Mouse (Mus musculus): Measurements from ENCODE around the gene Faim2. TPM values are rescaled to one million over a fixed set of nuclear protein-coding genes. Genes with fewer than 3 reads are reported as not detected.

Faim2 gene
- 0.84 and 1.6 TPM in 2 replicates for polyA plus RNA-seq (2012; rRNA removed; ENCODE audit: low replicate concordance)

DNA sequence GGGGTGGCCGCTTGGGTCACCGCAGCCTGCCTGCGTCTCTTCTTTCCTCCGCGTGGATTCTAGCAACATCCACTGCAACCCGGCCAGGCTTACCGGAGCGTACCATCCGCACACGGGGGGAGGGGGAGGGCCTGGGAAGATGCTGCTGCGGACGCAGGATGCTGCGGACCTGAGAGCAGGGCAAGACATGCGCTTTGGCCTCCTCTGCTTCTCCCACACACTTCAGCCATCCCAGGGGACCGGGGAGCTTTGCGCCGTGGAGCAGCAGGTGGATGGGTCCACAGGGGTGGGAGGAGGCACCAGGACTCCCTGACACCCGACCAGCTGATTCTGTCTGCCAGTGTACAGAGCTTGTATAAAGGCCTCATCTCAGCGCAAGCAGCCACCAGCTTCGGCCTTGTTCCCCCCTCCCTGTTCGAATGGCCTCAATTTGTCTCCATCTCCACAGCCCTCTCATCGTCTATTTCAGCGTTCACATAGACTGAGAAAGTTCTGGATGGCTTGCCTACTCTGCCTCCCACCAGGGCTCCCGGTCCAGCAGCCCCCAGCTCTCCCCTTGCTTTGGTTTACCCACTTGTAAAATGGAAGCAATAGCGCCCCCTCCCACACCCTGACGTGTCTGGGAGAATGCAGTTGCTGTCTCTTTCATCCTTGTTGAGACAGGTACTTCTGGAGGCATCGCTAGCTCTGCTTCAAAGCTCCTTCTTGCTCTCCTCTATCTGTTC is at the start of gene Faim2:
Faim2 (minus strand) TSS at position 537 of the 725 bp plus-strand sequence.

DNA sequence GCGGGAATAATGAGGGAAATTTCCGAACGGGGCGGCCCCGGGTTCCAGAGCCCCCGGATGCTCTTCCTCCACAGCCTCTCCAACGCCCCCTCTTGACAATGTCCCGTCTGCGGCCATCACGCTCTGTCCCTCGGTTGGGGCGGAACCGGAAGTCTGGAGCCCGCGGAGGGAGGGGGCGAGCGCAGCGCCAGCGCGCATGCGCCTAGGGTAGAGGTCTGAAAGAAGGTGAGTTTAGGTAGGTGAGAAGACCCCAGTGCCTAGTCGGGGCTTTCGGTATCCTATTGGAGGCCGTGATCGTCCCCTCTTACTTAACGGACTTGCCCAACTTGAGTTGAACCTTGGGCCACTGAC is 53.4 kb downstream of the Faim2 start, which contains the start of gene Bcdin3d:
Bcdin3d (minus strand) TSS at position 155 of the 351 bp plus-strand sequence.

DNA sequence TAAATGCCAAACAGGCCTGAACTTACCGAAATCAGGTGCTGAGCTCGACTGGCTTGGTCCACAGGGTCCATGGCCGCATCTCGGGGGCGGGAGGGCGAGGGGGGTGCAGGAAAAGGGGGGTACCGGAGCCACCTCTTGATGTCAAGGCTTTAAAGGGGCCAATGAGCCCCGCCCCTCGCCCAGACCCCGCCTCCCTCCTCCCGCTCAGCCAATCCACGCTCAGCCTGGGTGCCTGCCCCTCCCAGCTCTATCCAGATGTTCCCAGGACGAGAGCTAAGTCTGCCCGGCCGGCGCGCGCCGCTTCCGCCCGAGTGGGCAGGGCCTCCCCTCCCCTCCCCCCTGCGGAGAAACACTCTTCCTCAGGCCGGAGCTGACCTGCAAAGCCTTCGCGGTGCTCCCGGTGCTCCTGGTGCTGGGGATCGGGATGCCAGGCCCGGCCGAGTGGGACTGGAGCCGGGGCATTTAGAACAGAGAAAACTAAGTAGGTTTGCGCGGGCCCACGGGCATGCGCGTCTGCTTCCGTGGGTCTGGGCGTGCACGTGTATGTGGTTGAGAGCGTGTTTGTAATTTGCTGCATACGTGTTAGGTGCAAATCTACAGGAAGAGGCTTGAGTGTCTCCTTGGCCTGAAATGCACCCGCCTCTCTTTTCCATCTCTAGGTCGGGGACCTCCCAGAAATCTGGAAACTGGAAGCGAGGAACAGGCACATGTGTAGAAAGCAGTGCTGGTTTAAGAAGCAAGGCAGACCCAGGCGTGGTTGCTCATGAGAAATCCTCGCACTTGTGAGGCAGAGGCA is 70.2 kb downstream of the Faim2 start, which contains the start of gene Nckap5l:
Nckap5l (minus strand) TSS at position 143 of the 796 bp plus-strand sequence.

Other genes starting within 250 kb of the Faim2 start
- 17.7 and 23.6 TPM in 2 replicates for gene Prpf40b, start 233.1 kb downstream of the Faim2 start, polyA plus RNA-seq (2012; rRNA removed; ENCODE audit: low replicate concordance)
- not detected in 2 replicates for gene Fam186b, start 232.3 kb downstream of the Faim2 start, polyA plus RNA-seq (2012; rRNA removed; ENCODE audit: low replicate concordance)
- 4.0 and 4.1 TPM in 2 replicates for gene Fmnl3, start 157.7 kb downstream of the Faim2 start, polyA plus RNA-seq (2012; rRNA removed; ENCODE audit: low replicate concordance)
- 1,234 and 2,200 TPM in 2 replicates for gene Tmbim6, start 135.3 kb downstream of the Faim2 start, polyA plus RNA-seq (2012; rRNA removed; ENCODE audit: low replicate concordance)
- 2.8 and 4.9 TPM in 2 replicates for gene Nckap5l, start 70.4 kb downstream of the Faim2 start, polyA plus RNA-seq (2012; rRNA removed; ENCODE audit: low replicate concordance)
- gene Bcdin3d, start 53.4 kb downstream of the Faim2 start, polyA plus RNA-seq (2012; rRNA removed; ENCODE audit: low replicate concordance): 3.6 and 6.0 TPM in 2 replicates
- 0.22 TPM in 1 of 2 replicates, not detected in the other for gene Aqp2, start 50.9 kb upstream of the Faim2 start, polyA plus RNA-seq (2012; rRNA removed; ENCODE audit: low replicate concordance)
- gene Aqp5, start 62.6 kb upstream of the Faim2 start, polyA plus RNA-seq (2012; rRNA removed; ENCODE audit: low replicate concordance): 0.12 and 106 TPM in 2 replicates
- gene Aqp6, start 73.2 kb upstream of the Faim2 start, polyA plus RNA-seq (2012; rRNA removed; ENCODE audit: low replicate concordance): not detected in 2 replicates
- gene Racgap1, start 123.5 kb upstream of the Faim2 start, polyA plus RNA-seq (2012; rRNA removed; ENCODE audit: low replicate concordance): 6.3 and 9.2 TPM in 2 replicates
- 0.64 and 0.94 TPM in 2 replicates for gene Asic1, start 142.2 kb upstream of the Faim2 start, polyA plus RNA-seq (2012; rRNA removed; ENCODE audit: low replicate concordance)
- gene Smarcd1, start 174.0 kb upstream of the Faim2 start, polyA plus RNA-seq (2012; rRNA removed; ENCODE audit: low replicate concordance): 23.8 and 25.5 TPM in 2 replicates
- gene Gm17349, start 177.3 kb upstream of the Faim2 start, polyA plus RNA-seq (2012; rRNA removed; ENCODE audit: low replicate concordance): 10.4 and 13.9 TPM in 2 replicates
- gene Gpd1, start 189.3 kb upstream of the Faim2 start, polyA plus RNA-seq (2012; rRNA removed; ENCODE audit: low replicate concordance): 405 and 543 TPM in 2 replicates
- gene Cox14, start 197.5 kb upstream of the Faim2 start, polyA plus RNA-seq (2012; rRNA removed; ENCODE audit: low replicate concordance): 343 and 465 TPM in 2 replicates
- gene Cers5, start 244.7 kb upstream of the Faim2 start, polyA plus RNA-seq (2012; rRNA removed; ENCODE audit: low replicate concordance): 4.2 and 4.4 TPM in 2 replicates